Mouse (Mus musculus): Measurements from ENCODE around the gene Cenpo. TPM values are rescaled to one million over a fixed set of nuclear protein-coding genes. Genes with fewer than 3 reads are reported as not detected.

The Cenpo gene
- polyA plus RNA-seq, 1 experiment from 2014 or later = 8.3 TPM

- Histone ChIP-seq H3K27ac (ENCODE audit: low read length) (no peak overlapping the region), H3K9ac (ENCODE audit: low read depth, low read length) (no peak overlapping the region), H3K9me3 (replicated peaks; ENCODE audit: control insufficient read depth, low read length) (no peaks in the 10 kb centered on the region), H3K4me2 (ENCODE audit: low read depth, low read length) (no peak overlapping the region), H3K4me1 (ENCODE audit: control insufficient read depth, low read depth, low read length) (no peaks in the 10 kb centered on the region), H3K36me3 (ENCODE audit: control insufficient read depth, insufficient read depth) (no peaks in the 10 kb centered on the region), H3K4me3 (ENCODE audit: low read depth, low read length) (no peak overlapping the region), H3K27me3 (ENCODE audit: control insufficient read depth, insufficient read depth, low read depth, low read length) (no peaks in the 10 kb centered on the region)
- ATAC-seq (ENCODE audit: low read depth) = no peak
- 76% methylated on average over 11 of the region's 11 CpGs for WGBS (ENCODE audit: insufficient replicate concordance)
Observed at GRCm38 (mm10) chr12:4206106-4206505, 28.0 kb downstream of the Cenpo start.

GRCm38 (mm10) chr12:4202206-4202605 is 31.9 kb downstream of the Cenpo start:
- H3K36me3 ChIP-seq (ENCODE audit: control insufficient read depth, insufficient read depth) = no peaks in the 10 kb centered on the region
- 69% methylated on average over 4 of the region's 4 CpGs for WGBS (ENCODE audit: insufficient replicate concordance)
- H3K27ac ChIP-seq (ENCODE audit: low read length) = no peak overlapping the region
- no peak overlapping the region for H3K9ac ChIP-seq (ENCODE audit: low read depth, low read length)
- no peaks in the 10 kb centered on the region for H3K27me3 ChIP-seq (ENCODE audit: control insufficient read depth, insufficient read depth, low read depth, low read length)
- no peaks in the 10 kb centered on the region for H3K9me3 ChIP-seq (replicated peaks; ENCODE audit: control insufficient read depth, low read length)
- no peak overlapping the region for H3K4me3 ChIP-seq (ENCODE audit: low read depth, low read length)
- H3K4me1 ChIP-seq (ENCODE audit: control insufficient read depth, low read depth, low read length) = no peaks in the 10 kb centered on the region
- ATAC-seq (ENCODE audit: low read depth) = no peak
- H3K4me2 ChIP-seq (ENCODE audit: low read depth, low read length) = no peak overlapping the region

- Histone ChIP-seq H3K27ac (ENCODE audit: low read length) (no peak overlapping the region), H3K4me1 (ENCODE audit: control insufficient read depth, low read depth, low read length) (no peaks in the 10 kb centered on the region), H3K9ac (ENCODE audit: low read depth, low read length) (no peak overlapping the region), H3K27me3 (ENCODE audit: control insufficient read depth, insufficient read depth, low read depth, low read length) (no peaks in the 10 kb centered on the region), H3K4me3 (ENCODE audit: low read depth, low read length) (no peak overlapping the region), H3K4me2 (ENCODE audit: low read depth, low read length) (no peak overlapping the region), H3K9me3 (replicated peaks; ENCODE audit: control insufficient read depth, low read length) (no peaks in the 10 kb centered on the region), H3K36me3 (ENCODE audit: control insufficient read depth, insufficient read depth) (no peaks in the 10 kb centered on the region)
- 79% methylated on average over 13 of the region's 13 CpGs for WGBS (ENCODE audit: insufficient replicate concordance)
- ATAC-seq (ENCODE audit: low read depth) = no peak
Observed at GRCm38 (mm10) chr12:4201454-4202200, 32.5 kb downstream of the Cenpo start.

GRCm38 (mm10) chr12:4199271-4199670 is 34.8 kb downstream of the Cenpo start:
- H3K4me3 ChIP-seq (ENCODE audit: low read depth, low read length) = no peak overlapping the region
- H3K36me3 ChIP-seq (ENCODE audit: control insufficient read depth, insufficient read depth) = no peaks in the 10 kb centered on the region
- no peak overlapping the region for H3K4me2 ChIP-seq (ENCODE audit: low read depth, low read length)
- H3K4me1 ChIP-seq (ENCODE audit: control insufficient read depth, low read depth, low read length) = no peaks in the 10 kb centered on the region
- no peak for ATAC-seq (ENCODE audit: low read depth)
- H3K9ac ChIP-seq (ENCODE audit: low read depth, low read length) = no peak overlapping the region
- H3K9me3 ChIP-seq (replicated peaks; ENCODE audit: control insufficient read depth, low read length) = no peaks in the 10 kb centered on the region
- WGBS (ENCODE audit: insufficient replicate concordance) = 81% methylated on average over 11 of the region's 11 CpGs
- no peak overlapping the region for H3K27ac ChIP-seq (ENCODE audit: low read length)
- H3K27me3 ChIP-seq (ENCODE audit: control insufficient read depth, insufficient read depth, low read depth, low read length) = no peaks in the 10 kb centered on the region

- no peaks in the 10 kb centered on the region for H3K27me3 ChIP-seq (ENCODE audit: control insufficient read depth, insufficient read depth, low read depth, low read length)
- no peaks in the 10 kb centered on the region for H3K9me3 ChIP-seq (replicated peaks; ENCODE audit: control insufficient read depth, low read length)
- H3K4me2 ChIP-seq (ENCODE audit: low read depth, low read length) = no peak overlapping the region
- no peaks in the 10 kb centered on the region for H3K4me1 ChIP-seq (ENCODE audit: control insufficient read depth, low read depth, low read length)
- ATAC-seq (ENCODE audit: low read depth) = no peak
- 56% methylated on average over 4 of the region's 4 CpGs for WGBS (ENCODE audit: insufficient replicate concordance)
- H3K4me3 ChIP-seq (ENCODE audit: low read depth, low read length) = no peak overlapping the region
- H3K36me3 ChIP-seq (ENCODE audit: control insufficient read depth, insufficient read depth) = no peaks in the 10 kb centered on the region
- no peak overlapping the region for H3K9ac ChIP-seq (ENCODE audit: low read depth, low read length)
- no peak overlapping the region for H3K27ac ChIP-seq (ENCODE audit: low read length)
Observed at GRCm38 (mm10) chr12:4198702-4199101, 35.4 kb downstream of the Cenpo start.

GRCm38 (mm10) chr12:4194643-4195042 is 39.5 kb downstream of the Cenpo start:
- no peaks in the 10 kb centered on the region for H3K4me1 ChIP-seq (ENCODE audit: control insufficient read depth, low read depth, low read length)
- H3K9ac ChIP-seq (ENCODE audit: low read depth, low read length) = no peak overlapping the region
- no peak overlapping the region for H3K4me2 ChIP-seq (ENCODE audit: low read depth, low read length)
- H3K36me3 ChIP-seq (ENCODE audit: control insufficient read depth, insufficient read depth) = no peaks in the 10 kb centered on the region
- WGBS (ENCODE audit: insufficient replicate concordance) = 78% methylated on average over 14 of the region's 14 CpGs
- no peak overlapping the region for H3K4me3 ChIP-seq (ENCODE audit: low read depth, low read length)
- H3K27ac ChIP-seq (ENCODE audit: low read length) = no peak overlapping the region
- no peak for ATAC-seq (ENCODE audit: low read depth)
- no peaks in the 10 kb centered on the region for H3K9me3 ChIP-seq (replicated peaks; ENCODE audit: control insufficient read depth, low read length)
- H3K27me3 ChIP-seq (ENCODE audit: control insufficient read depth, insufficient read depth, low read depth, low read length) = no peaks in the 10 kb centered on the region

GRCm38 (mm10) chr12:4193025-4193740 is 40.9 kb downstream of the Cenpo start:
- no peaks in the 10 kb centered on the region for H3K9me3 ChIP-seq (replicated peaks; ENCODE audit: control insufficient read depth, low read length)
- H3K27me3 ChIP-seq (ENCODE audit: control insufficient read depth, insufficient read depth, low read depth, low read length) = no peaks in the 10 kb centered on the region
- no peaks in the 10 kb centered on the region for H3K36me3 ChIP-seq (ENCODE audit: control insufficient read depth, insufficient read depth)
- H3K4me1 ChIP-seq (ENCODE audit: control insufficient read depth, low read depth, low read length) = no peaks in the 10 kb centered on the region
- H3K27ac ChIP-seq (ENCODE audit: low read length) = no peak overlapping the region
- H3K9ac ChIP-seq (ENCODE audit: low read depth, low read length) = no peak overlapping the region
- WGBS (ENCODE audit: insufficient replicate concordance) = 68% methylated on average over 9 of the region's 10 CpGs
- no peak overlapping the region for H3K4me3 ChIP-seq (ENCODE audit: low read depth, low read length)
- ATAC-seq (ENCODE audit: low read depth) = no peak
- H3K4me2 ChIP-seq (ENCODE audit: low read depth, low read length) = no peak overlapping the region

- no peak for ATAC-seq (ENCODE audit: low read depth)
- Histone ChIP-seq H3K4me2 (ENCODE audit: low read depth, low read length) (no peak overlapping the region), H3K36me3 (ENCODE audit: control insufficient read depth, insufficient read depth) (no peaks in the 10 kb centered on the region), H3K4me1 (ENCODE audit: control insufficient read depth, low read depth, low read length) (no peaks in the 10 kb centered on the region), H3K27ac (ENCODE audit: low read length) (no peak overlapping the region), H3K9ac (ENCODE audit: low read depth, low read length) (no peak overlapping the region), H3K9me3 (replicated peaks; ENCODE audit: control insufficient read depth, low read length) (no peaks in the 10 kb centered on the region), H3K4me3 (ENCODE audit: low read depth, low read length) (no peak overlapping the region), H3K27me3 (ENCODE audit: control insufficient read depth, insufficient read depth, low read depth, low read length) (no peaks in the 10 kb centered on the region)
- WGBS (ENCODE audit: insufficient replicate concordance) = 62% methylated on average over 6 of the region's 6 CpGs
Observed at GRCm38 (mm10) chr12:4192514-4192913, 41.6 kb downstream of the Cenpo start.

GRCm38 (mm10) chr12:4189060-4189447 is 45.0 kb downstream of the Cenpo start:
- no peak for ATAC-seq (ENCODE audit: low read depth)
- Histone ChIP-seq H3K4me3 (ENCODE audit: low read depth, low read length) (no peak overlapping the region), H3K9ac (ENCODE audit: low read depth, low read length) (no peak overlapping the region), H3K27me3 (ENCODE audit: control insufficient read depth, insufficient read depth, low read depth, low read length) (no peaks in the 10 kb centered on the region), H3K36me3 (ENCODE audit: control insufficient read depth, insufficient read depth) (no peaks in the 10 kb centered on the region), H3K27ac (ENCODE audit: low read length) (no peak overlapping the region), H3K9me3 (replicated peaks; ENCODE audit: control insufficient read depth, low read length) (no peaks in the 10 kb centered on the region), H3K4me2 (ENCODE audit: low read depth, low read length) (no peak overlapping the region), H3K4me1 (ENCODE audit: control insufficient read depth, low read depth, low read length) (no peaks in the 10 kb centered on the region)
- 33% methylated on average over 5 of the region's 5 CpGs for WGBS (ENCODE audit: insufficient replicate concordance)
